Mouse (Mus musculus) MEL (cell line): ENCODE results near the gene Sh3bp4. TPM values are rescaled to one million over a fixed set of nuclear protein-coding genes. Genes with fewer than 3 reads are reported as not detected.

ENCODE experiments used
- DNase-seq: peaks from one replicate; pipeline ENCODE4 v3.0.0; 2011; ENCODE audit warnings: low read depth, low spot score
- H3K27ac ChIP-seq: 2 replicates; pipeline ENCODE4 v1.5.1; 2012; ENCODE audit warnings: low read depth, mild to moderate bottlenecking, control low read depth, low read length, moderate library complexity; ENCODE audit not compliant: control insufficient read depth
- H3K27me3 ChIP-seq, 2 experiments: fragments of 150-350 bp in 1 of 2; sonication (generic) in 1 of 2; 2 replicates each; pipeline ENCODE4 v1.6.1; 2012; ENCODE audit warnings: low read length in 2 of 2, mild to moderate bottlenecking in 2 of 2, improper control_type of control experiment in 1 of 2, moderate library complexity in 1 of 2; ENCODE audit not compliant: insufficient read depth in 2 of 2, control insufficient read depth in 1 of 2
- H3K36me3 ChIP-seq, 2 experiments: 2 replicates each; pipeline ENCODE4 v1.6.1; 2012 to 2014; ENCODE audit warnings: low read length in 2 of 2, improper control_type of control experiment in 1 of 2, inconsistent platforms in 1 of 2, mild to moderate bottlenecking in 1 of 2; ENCODE audit not compliant: insufficient read depth in 2 of 2, control insufficient read depth in 1 of 2
- H3K4me1 ChIP-seq, 2 experiments: fragments of 150-350 bp in 1 of 2; sonication (generic) in 1 of 2; 2 replicates each; pipeline ENCODE4 v1.6.1; 2012; ENCODE audit warnings: low read length in 2 of 2, improper control_type of control experiment in 1 of 2, mild to moderate bottlenecking in 1 of 2; ENCODE audit not compliant: insufficient read depth in 2 of 2, control insufficient read depth in 1 of 2
- H3K4me3 ChIP-seq, 2 experiments: fragments of 150-350 bp in 1 of 2; sonication (generic) in 1 of 2; 2 replicates each; pipeline ENCODE4 v1.5.1; 2012; ENCODE audit warnings: low read depth in 2 of 2, low read length in 2 of 2, mild to moderate bottlenecking in 2 of 2, moderate library complexity in 2 of 2, control low read depth in 1 of 2, improper control_type of control experiment in 1 of 2; ENCODE audit not compliant: control insufficient read depth in 1 of 2, insufficient read depth in 1 of 2
- H3K79me2 ChIP-seq: 2 replicates; pipeline ENCODE4 v1.6.1; 2012; ENCODE audit warnings: mild to moderate bottlenecking, low read length, moderate library complexity; ENCODE audit not compliant: control insufficient read depth, poor library complexity, insufficient read depth
- H3K9ac ChIP-seq: 2 replicates; pipeline ENCODE4 v1.6.1; 2012; ENCODE audit warnings: low read depth, mild to moderate bottlenecking, control low read depth, low read length, moderate library complexity; ENCODE audit not compliant: control insufficient read depth, poor library complexity, severe bottlenecking
- H3K9me3 ChIP-seq: fragments of 150-350 bp; sonication (generic); replicated peaks from 2 replicates; pipeline ENCODE4 v1.6.1; 2012; ENCODE audit warnings: mild to moderate bottlenecking, low read length, improper control_type of control experiment, moderate library complexity; ENCODE audit not compliant: insufficient read depth
- CHD2 ChIP-seq: IDR thresholded peaks from 2 replicates; pipeline ENCODE4 v1.6.1; 2011; ENCODE audit warnings: low read length, improper control_type of control experiment
- CTCF ChIP-seq, 3 experiments: IDR thresholded peaks in 2 of 3; conservative IDR thresholded peaks in 1 of 3; 2 replicates each; pipeline ENCODE4 v1.5.1; 2011 to 2012; ENCODE audit warnings: low read length in 3 of 3, low read depth in 2 of 3, mild to moderate bottlenecking in 2 of 3, improper control_type of control experiment in 1 of 3, inconsistent platforms in 1 of 3, mixed read lengths in 1 of 3, moderate library complexity in 1 of 3; ENCODE audit not compliant: control insufficient read depth in 1 of 3, insufficient read depth in 1 of 3, poor library complexity in 1 of 3, severe bottlenecking in 1 of 3
- ETS1 ChIP-seq: IDR thresholded peaks from 2 replicates; pipeline ENCODE4 v1.6.1; 2012; ENCODE audit warnings: low read depth, mild to moderate bottlenecking, inconsistent platforms, low read length, improper control_type of control experiment, moderate library complexity
- JUND ChIP-seq: IDR thresholded peaks from 2 replicates; pipeline ENCODE4 v1.6.1; 2011; ENCODE audit warnings: low read depth, mild to moderate bottlenecking, improper control_type of control experiment, low read length
- MAZ ChIP-seq: IDR thresholded peaks from 2 replicates; pipeline ENCODE4 v1.6.1; 2012; ENCODE audit warnings: low read depth, mild to moderate bottlenecking, inconsistent platforms, low read length, improper control_type of control experiment
- MXI1 ChIP-seq: IDR thresholded peaks from 2 replicates; pipeline ENCODE4 v1.6.1; 2011; ENCODE audit warnings: mild to moderate bottlenecking, low read depth, low read length, improper control_type of control experiment
- MYB ChIP-seq: IDR thresholded peaks from 2 replicates; pipeline ENCODE4 v1.6.1; 2011; ENCODE audit warnings: mild to moderate bottlenecking, low read depth, low read length, improper control_type of control experiment
- TBP ChIP-seq: IDR thresholded peaks from 2 replicates; pipeline ENCODE4 v1.8.0; 2011; ENCODE audit warnings: low read depth, low read length, improper control_type of control experiment
- TCF12 ChIP-seq: IDR thresholded peaks from 2 replicates; pipeline ENCODE4 v1.6.1; 2014; ENCODE audit warnings: low read depth, mild to moderate bottlenecking, inconsistent platforms, low read length, improper control_type of control experiment, moderate library complexity
- USF1 ChIP-seq: IDR thresholded peaks from 2 replicates; pipeline ENCODE4 v1.6.1; 2014; ENCODE audit warnings: low read depth, mild to moderate bottlenecking, inconsistent platforms, low read length, improper control_type of control experiment, moderate library complexity
- ZKSCAN1 ChIP-seq: IDR thresholded peaks from 2 replicates; pipeline ENCODE4 v1.6.1; 2012; ENCODE audit warnings: low read depth, mild to moderate bottlenecking, inconsistent platforms, low read length, improper control_type of control experiment, moderate library complexity
- ZMIZ1 ChIP-seq: IDR thresholded peaks from 2 replicates; pipeline ENCODE4 v1.6.1; 2012; ENCODE audit warnings: low read depth, mild to moderate bottlenecking, inconsistent platforms, low read length, improper control_type of control experiment, moderate library complexity
- ZNF384 ChIP-seq: IDR thresholded peaks from 2 replicates; pipeline ENCODE4 v1.6.1; 2012; ENCODE audit warnings: low read depth, mild to moderate bottlenecking, inconsistent platforms, low read length, improper control_type of control experiment
- polyA plus RNA-seq, 2 experiments: library from polyadenylated mRNA; stranded (reverse) in 1 of 2; unstranded in 1 of 2; fragments of >175 nt in 1 of 2; fragments of >200 nt in 1 of 2; gene quantifications; 2 replicates each; pipeline versions ENCODE4 v1.2.1 to v1.2.4; 2012; ENCODE audit warnings: low replicate concordance in 2 of 2, low read depth in 1 of 2; ENCODE audit not compliant: insufficient read length in 2 of 2, insufficient read depth in 1 of 2, missing spikeins in 1 of 2
- total RNA-seq: library from RNA; depleted of rRNA; stranded (reverse); fragments of 300-350 nt; gene quantifications from 2 replicates; pipeline ENCODE4 v1.2.3, GENCODE M21; 2012

Gene Sh3bp4
- total and polyA plus RNA-seq, 3 experiments, result not detected

DNA sequence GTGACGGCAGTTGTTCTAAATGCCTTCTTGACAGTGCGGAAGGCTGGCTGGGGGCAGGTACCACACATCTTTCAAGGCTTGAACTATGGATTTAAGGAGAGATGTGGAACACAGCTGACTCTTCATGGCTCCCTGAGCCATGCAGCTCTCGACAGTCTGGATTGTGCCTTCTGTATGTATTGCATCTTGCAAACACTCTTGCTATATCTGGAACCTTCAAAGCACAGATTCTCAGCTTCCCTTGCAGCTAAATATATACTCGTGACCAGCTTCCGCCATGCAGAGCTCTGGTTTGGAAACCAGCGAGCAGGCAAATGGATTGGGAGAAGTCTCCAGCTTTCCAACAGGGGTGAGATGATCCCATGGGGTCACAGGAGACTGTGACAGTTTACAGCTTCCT is 93.3 kb downstream of the Sh3bp4 start:
- DNase-seq, result no peak
- Histone ChIP-seq H3K36me3 (no peaks in the 10 kb centered on the region), H3K4me1 (no peaks in the 10 kb centered on the region), H3K79me2 (no peaks in the 10 kb centered on the region), H3K27ac (no peak overlapping the region), H3K9me3 (no peaks in the 10 kb centered on the region; the same call in 1 of the 2 replicates), H3K9ac (no peak overlapping the region), H3K4me3 (no peak overlapping the region), H3K27me3 (no peaks in the 10 kb centered on the region)
- no peak for TF ChIP-seq ZMIZ1
- no peak for TF ChIP-seq USF1

DNA sequence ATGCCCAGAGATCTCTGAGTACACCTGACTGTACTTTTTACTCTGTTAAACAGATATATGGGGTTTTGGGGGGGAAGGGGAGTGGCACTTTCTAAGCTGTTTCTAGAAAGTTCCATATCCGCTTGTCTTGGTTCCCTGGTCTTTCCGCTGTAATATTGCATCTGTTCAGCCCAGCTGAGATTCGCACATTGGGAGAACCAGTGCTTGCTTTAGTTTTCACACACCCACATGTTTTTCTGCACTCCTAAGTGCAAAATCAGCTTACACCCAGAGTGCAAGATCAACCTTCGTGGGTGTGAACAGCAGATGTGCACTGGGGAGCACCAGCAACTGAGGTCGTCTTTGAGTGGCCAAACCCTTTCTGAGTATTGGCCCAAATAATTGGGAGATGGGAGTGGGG is 94.1 kb downstream of the Sh3bp4 start:
- Histone ChIP-seq H3K9me3 (no peaks in the 10 kb centered on the region; the same call in 1 of the 2 replicates), H3K9ac (no peak overlapping the region), H3K27ac (no peak overlapping the region), H3K4me1 (no peaks in the 10 kb centered on the region), H3K79me2 (no peaks in the 10 kb centered on the region), H3K27me3 (no peaks in the 10 kb centered on the region), H3K4me3 (no peak overlapping the region), H3K36me3 (no peaks in the 10 kb centered on the region)
- DNase-seq, result no peak
- TF ChIP-seq MAZ, result no peak
- no peak for TF ChIP-seq JUND
- TF ChIP-seq TCF12, result no peak
- TF ChIP-seq TBP, result no peak
- no peak for TF ChIP-seq ETS1
- TF ChIP-seq ZNF384, result no peak

DNA sequence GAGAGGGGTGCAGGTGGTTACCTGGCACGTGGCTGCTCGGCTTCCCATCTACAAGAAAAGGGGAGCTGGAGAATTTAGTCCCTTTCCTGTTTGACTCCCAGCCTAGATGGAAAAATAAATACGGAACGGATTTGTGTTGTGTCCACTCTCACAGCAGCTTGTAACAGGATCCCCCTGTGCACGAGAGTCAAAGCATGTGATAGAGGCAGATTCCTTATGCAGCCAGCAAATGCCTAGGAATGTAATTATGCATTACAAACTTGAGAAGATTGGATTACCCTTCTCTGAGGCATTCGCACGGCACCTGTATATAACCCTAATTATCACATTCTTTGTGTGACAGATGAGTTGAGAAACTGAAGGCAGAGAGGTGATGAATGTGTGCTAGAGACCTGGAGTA is 94.5 kb downstream of the Sh3bp4 start:
- no peak overlapping the region for H3K9ac ChIP-seq
- H3K9me3 ChIP-seq, result no peaks in the 10 kb centered on the region; the same call in 1 of the 2 replicates
- no peak overlapping the region for H3K4me3 ChIP-seq
- DNase-seq, result no peak
- TF ChIP-seq ZKSCAN1, result no peak
- no peak for TF ChIP-seq CHD2
- TF ChIP-seq MYB, result no peak
- no peak for TF ChIP-seq MXI1
- TF ChIP-seq CTCF (IDR thresholded peaks at IDR 0.05 in 2 of 3, conservative IDR thresholded peaks at IDR 0.05 in 1 of 3; ENCODE audit: control insufficient read depth in 1 of 3, insufficient read depth in 1 of 3, low read depth in 2 of 3, low read length in 3 of 3, poor library complexity in 1 of 3, severe bottlenecking in 1 of 3), result no peak
- no peak for TF ChIP-seq JUND
- H3K27me3 ChIP-seq, result no peaks in the 10 kb centered on the region
- no peaks in the 10 kb centered on the region for H3K4me1 ChIP-seq
- no peaks in the 10 kb centered on the region for H3K36me3 ChIP-seq
- no peaks in the 10 kb centered on the region for H3K79me2 ChIP-seq
- H3K27ac ChIP-seq, result no peak overlapping the region
